Mouse (Mus musculus): ENCODE measurements around the gene Gm16368.
"Not testable (repeated sequence)": the region's sequence is repeated elsewhere in the genome, so short reads cannot be mapped to it uniquely, and the experiment has no call there.

The Gm16368 gene

GRCm38 (mm10) chr12:88083397-88083796, at the start of gene Gm16368:
Gm16368 (plus strand) TSS chr12:88083697.
- DNase-seq: not testable (repeated sequence)

- not testable (repeated sequence) for DNase-seq
These were observed 44.4 kb upstream of the Gm16368 start for GRCm38 (mm10) chr12:88039062-88039461.

GRCm38 (mm10) chr12:88039703-88040102, 43.8 kb upstream of the Gm16368 start:
- DNase-seq: not testable (repeated sequence)

GRCm38 (mm10) chr12:88045226-88045625, 38.3 kb upstream of the Gm16368 start:
- DNase-seq: not testable (repeated sequence)

Measured in thymus, postnatal 25 days (tissue).